Mouse (Mus musculus) brain, embryonic 14.5 days (tissue): ENCODE measurements around the gene Tpcn1. TPM values are rescaled to one million over a fixed set of nuclear protein-coding genes. Genes with fewer than 3 reads are reported as not detected.
"Not testable (repeated sequence)": the region's sequence is repeated elsewhere in the genome, so short reads cannot be mapped to it uniquely, and the experiment has no call there.

Experiments
- DNase-seq: peaks from one replicate; pipeline ENCODE4 v3.0.0-alpha.2; 2011; ENCODE audit warnings: low read depth
- CTCF ChIP-seq: fragments of 200-500 bp; IDR thresholded peaks from 2 replicates; pipeline ENCODE4 v1.5.1; 2012; ENCODE audit warnings: inconsistent platforms, mild to moderate bottlenecking, moderate library complexity, borderline replicate concordance; ENCODE audit not compliant: insufficient read depth, insufficient read length; ENCODE audit errors: extremely low read depth
- POLR2A ChIP-seq: fragments of 200-500 bp; IDR thresholded peaks from 2 replicates; pipeline ENCODE4 v1.6.1; 2012; ENCODE audit warnings: mild to moderate bottlenecking, inconsistent platforms, borderline replicate concordance; ENCODE audit not compliant: poor library complexity, insufficient read depth, insufficient read length, severe bottlenecking; ENCODE audit errors: extremely low read depth
- polyA plus RNA-seq: library from polyadenylated mRNA; depleted of rRNA; stranded (reverse); fragments of >200 nt; gene quantifications from 2 replicates; pipeline ENCODE4 v1.2.3, GENCODE M21; 2012

The Tpcn1 gene
- polyA plus RNA-seq, 1 experiment, result 32.5 TPM

DNA sequence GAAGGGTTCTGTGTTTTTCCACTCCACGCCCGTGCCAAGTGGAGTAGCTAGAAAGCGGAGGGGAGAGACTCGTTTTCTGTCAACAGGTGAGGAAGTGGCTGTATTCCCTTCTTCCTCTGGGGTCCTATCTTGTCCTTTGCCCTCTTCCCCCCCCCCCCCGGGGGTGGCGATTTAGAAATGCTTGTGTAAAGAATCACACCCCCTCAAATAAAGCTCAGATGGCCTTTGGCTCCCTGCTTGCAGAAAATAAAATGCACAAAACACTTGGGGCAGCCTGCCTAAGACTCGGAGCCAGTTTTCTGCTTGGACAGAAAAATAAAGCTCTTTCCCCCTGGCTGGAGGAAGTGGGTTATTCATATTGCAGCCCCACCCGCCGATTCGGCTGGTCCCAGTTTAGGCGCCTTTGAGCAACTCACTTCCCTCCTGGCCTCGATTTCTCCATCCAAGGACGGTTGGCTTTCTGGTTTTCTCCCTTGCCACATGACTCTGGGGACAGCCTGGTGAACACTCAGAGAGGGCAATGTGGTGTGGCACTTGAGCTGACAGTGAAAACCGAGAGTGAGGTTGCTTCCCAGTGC lies 76.7 kb downstream of the Tpcn1 start:
- no peak for TF ChIP-seq POLR2A
- no peak for TF ChIP-seq CTCF
- DNase-seq, result no peak

DNA sequence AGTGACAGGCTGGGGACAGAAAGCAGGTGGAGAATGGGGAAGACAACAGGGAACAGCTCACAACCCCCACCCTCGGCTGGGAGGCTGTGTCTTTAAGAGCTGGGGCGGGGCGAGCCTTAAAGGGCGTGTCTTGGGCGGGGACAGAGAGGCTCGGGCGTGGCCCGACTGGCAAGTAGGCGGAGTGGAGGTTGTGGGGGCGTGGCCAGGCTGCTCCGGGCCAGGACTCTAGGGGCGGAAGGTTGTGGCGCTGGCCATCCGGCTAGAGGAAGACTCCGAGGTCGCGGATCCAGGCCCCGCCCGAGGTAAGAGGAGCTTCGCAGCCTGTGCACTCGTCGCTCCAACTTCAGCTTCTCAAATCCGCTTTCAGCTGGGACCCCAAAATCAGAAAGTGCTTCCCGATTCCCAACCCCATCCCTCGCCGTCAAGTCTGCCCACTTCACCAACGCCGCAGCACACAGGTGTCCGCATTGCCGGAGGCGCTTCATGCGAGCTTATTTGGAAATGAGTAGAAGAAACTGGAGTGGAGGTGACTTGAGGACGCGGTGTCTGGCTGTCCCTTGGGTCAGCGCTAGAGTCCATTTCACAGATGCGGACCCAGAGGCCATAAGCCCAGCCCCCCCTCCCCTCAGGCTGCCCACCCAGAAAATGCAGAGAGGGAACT lies 77.4 kb downstream of the Tpcn1 start, which contains the start of gene Slc8b1:
TSS of gene Slc8b1 (plus strand) at position 187 of the 661 bp plus-strand sequence.
- peak; percentile 93 for DNase-seq
- TF ChIP-seq CTCF (no peak), POLR2A (no peak)

DNA sequence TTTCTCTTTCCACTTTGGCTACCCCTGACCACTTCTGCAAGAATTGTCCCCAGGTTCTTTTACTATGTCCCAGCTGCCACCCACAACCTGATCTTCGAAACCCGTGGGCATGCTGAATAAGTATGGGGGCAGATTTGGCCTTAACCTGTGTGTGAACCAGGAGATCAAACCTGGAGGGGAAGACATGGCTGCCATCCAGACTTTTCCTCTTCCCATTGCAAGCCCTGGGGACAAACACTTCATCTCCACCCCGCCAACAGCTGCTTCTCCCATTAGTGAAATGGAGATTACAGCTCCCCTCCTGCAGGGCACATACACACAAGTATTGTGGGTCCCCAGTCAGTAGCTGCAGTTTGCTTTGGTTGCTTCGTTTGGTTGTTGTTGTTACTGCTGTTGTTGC lies 81.2 kb downstream of the Tpcn1 start:
- no peak for TF ChIP-seq POLR2A
- no peak for TF ChIP-seq CTCF
- no peak for DNase-seq

DNA sequence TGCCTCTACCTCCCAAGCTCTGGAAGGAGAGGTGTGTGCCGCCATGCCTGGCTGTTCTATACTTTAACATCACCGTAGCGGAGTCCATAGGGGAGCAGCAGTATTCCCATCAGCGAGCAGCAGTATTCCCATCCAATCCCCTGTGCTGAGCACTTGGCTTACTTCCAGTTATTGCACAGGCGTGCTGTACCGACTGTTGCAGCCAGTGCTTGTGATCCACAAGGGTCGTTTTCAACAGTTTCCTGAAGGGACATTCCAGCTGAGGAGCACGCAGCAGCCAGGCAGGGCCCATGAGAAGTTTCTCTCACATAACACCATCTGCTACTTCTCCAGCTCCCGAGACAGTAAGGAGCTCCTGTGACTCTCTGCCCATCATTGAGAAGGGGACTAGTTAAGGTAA lies 82.0 kb downstream of the Tpcn1 start:
- TF ChIP-seq POLR2A (no peak), CTCF (no peak)
- DNase-seq, result peak; percentile 61

DNA sequence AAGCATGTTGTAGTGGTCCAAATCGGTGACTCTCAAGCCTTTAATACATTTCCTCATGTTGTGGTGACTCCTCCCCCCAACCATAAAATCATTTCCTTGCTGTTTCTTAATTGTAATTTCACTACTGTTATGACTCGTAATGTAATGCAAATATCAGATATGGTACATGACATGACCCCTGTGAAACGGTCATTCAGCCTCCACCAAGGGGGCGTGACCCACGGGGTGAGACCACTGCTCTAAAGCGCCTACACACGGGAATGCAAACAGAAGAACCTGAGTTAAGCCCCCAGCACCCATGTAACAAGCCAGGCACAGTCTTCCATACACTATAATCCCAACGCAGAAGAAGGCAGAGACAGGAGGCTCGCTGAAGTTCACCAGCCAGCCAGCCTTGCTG lies 82.7 kb downstream of the Tpcn1 start:
- TF ChIP-seq POLR2A, result no peak
- TF ChIP-seq CTCF, result no peak
- no peak for DNase-seq

DNA sequence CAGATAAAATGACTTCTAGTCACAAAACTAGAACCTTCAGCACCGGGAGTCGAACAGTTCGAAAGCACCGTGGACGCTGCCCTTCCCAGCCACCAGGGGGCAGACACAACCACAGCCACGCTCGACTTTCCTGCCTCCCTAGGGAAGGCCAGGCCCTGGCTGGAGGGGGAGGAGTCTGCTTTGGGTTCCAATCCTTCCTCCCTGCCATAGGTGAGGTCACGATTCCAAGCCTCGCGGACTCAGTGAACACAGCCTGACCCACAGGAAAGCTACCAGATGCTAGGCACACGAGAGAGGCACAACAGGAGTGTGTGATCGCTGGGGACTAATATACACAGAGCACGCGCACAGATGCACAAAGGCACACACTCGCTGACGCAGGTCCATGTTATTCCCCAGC lies 83.1 kb downstream of the Tpcn1 start:
- DNase-seq, result peak; percentile 67
- TF ChIP-seq CTCF (peak; percentile 88), POLR2A (no peak)

DNA sequence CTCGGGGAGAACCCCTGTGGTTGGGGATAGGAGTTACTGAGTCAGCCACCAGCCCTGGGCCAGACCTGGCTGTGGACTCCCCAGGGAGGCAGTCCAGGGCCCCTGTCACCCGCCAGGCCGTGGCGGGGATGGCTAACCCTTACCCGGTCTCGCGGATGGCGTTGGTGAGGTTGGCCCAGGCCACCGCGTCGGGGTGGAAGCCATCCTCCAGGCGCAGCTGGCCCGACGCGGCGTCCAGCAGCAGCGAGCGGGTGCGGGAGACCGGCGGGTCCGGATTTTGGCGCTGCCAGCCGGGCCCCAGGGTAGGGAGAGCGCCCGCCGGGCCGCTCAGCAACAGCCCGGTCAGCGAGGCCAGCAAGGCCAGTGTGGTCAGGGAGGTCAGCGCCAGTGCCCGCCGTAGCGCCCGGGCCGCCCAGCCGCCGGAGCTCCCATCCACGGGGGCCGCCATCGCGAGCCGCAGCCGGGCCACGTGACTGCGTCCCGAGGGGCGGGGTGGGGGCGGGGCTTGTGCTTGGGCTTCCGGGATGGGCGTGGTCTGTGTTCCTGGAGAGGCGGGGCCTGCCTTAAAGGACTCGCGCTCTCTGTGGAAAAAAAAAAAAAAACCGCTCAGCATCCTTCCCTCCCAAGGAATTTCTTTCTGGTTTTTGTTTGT lies 85.2 kb downstream of the Tpcn1 start, which contains the start of gene Plbd2:
TSS of gene Plbd2 (minus strand) at position 482 of the 652 bp plus-strand sequence.
- TF ChIP-seq CTCF (no peak), POLR2A (peak; percentile 95)
- peak; percentile 94 for DNase-seq

DNA sequence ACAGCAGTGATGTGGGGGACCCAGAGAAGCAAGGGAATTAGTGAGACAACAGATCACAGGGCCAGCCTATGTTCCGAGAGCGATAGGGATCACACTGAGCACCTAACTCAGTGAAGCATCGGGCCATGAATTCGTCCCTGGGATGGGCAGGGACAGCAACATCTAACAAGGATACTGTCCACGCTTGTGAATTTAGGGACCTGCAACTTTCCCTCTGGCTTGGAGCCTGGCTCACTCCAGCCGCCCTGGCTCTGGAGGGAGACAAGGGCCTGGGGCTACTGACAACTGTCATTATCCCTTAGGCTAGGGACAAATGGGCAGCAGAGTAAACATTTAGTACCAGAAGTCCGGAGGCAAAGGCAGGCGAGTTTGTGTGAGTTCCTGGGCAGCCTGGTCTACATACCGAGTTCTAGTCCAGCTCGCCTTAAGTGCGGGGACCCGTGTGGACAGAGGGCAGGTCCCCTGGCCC lies 85.8 kb downstream of the Tpcn1 start:
- DNase-seq, result no peak
- no peak for TF ChIP-seq CTCF
- no peak for TF ChIP-seq POLR2A

DNA sequence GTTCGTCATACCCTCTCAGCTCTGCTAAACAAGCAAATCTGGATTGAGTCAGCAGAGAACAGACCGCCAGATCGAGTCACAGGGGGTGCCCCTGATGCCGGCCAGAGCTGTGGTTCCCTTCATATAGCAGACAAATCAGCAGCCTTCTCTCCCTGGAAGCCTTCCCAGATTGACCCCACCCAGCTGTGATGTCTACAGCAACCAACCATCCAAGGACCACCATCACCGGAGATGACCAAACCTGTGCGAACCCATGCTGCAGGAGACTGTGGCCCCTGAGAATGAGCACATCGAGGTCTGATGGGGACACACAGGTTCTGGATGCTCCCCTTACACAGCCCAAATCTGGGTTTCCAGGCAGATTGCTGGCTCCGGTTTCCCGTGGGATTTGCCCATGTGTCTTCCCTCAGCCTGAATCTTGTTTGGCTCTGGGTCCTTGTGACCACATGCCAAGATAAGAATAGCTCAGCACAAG lies 86.3 kb downstream of the Tpcn1 start:
- no peak for DNase-seq
- TF ChIP-seq CTCF, result no peak
- TF ChIP-seq POLR2A, result no peak

DNA sequence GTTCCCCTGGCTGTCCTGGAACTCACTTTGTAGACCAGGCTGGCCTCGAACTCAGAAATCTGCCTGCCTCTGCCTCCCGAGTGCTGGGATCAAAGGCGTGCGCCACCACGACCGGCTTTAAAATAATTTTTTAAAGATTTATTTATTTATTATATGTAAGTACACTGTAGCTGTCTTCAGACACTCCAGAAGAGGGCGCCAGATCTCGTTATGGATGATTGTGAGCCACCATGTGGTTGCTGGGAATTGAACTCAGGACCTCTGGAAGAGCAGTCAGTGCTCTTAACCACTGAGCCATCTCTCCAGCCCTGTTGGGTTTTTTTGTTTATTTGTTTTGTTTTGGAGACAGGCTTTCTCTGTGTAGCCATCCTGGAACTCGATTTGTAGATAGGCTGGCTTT lies 87.9 kb downstream of the Tpcn1 start:
- not testable (repeated sequence) for DNase-seq

DNA sequence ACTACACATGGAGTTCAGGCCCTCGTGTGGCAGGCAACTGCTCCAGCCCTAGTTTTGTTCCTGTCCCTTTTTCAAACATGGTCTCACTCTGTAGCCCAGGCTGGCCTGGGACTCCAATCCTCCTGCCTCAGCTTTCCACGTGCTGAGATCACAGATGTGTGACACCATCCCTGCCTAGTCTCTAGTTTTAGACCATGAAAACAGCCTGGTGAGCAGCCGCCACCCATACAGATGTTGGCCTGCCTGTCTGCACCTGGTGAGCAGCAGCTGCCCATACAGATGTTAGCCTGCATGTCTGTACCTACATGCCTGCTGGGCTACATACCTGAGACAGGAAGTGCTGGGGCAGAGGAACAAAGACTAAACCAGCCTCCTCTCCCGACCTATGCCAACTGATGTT lies 89.3 kb downstream of the Tpcn1 start:
- DNase-seq, result no peak
- TF ChIP-seq POLR2A (no peak), CTCF (no peak)
